ENCODE assay signal across 8 mouse cellular contexts in the genomic region with DNA sequence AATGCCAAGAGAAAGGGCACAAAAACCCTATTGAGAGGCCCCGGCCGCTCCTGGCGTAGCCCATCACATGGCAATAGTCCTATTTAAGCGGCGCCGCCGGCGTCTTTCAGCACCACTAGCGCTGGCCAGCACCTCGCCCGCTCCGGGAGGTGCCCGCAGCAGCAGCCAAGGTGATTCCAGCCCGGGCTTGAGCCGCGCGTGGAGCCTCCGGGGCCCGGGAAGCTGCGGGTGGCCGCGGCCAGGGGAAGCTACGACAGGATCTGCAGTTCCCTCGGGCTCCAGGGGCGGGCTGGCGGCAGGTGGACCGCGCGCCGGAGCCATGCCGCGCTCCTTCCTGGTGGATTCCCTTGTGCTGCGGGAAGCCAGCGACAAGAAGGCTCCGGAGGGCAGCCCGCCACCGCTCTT. TPM values are rescaled to one million over a fixed set of nuclear protein-coding genes. Genes with fewer than 3 reads are reported as not detected.
DNase-seq lines count a peak whose midpoint lies in the region; ATAC-seq lines count a peak whose summit lies in the region.

A gene (plus strand): TSS at position 126 of the 405 bp plus-strand sequence.

- intact Hi-C loops in left cerebral cortex, postnatal 10 days (cut with DNase I) = loop anchor here (2.0 kb wide), 1 partner anchor 114 kb away; no protein-coding TSS in a partner anchor

- peak within 1 kb of the TSS; percentile 50 for H3K4me2 ChIP-seq in forebrain, embryonic 15.5 days (replicated peaks)
- peak within 1 kb of the TSS; percentile 50 for H3K4me2 ChIP-seq in hindbrain, embryonic 14.5 days (replicated peaks)

- ATAC-seq in cerebellum, adult (ENCODE audit: insufficient number of reproducible peaks, low FRiP score, low TSS enrichment) = no peak
- peak; percentile 49; the same call in 1 of the 2 replicates for ATAC-seq in forebrain, embryonic 15.5 days (replicated peaks)
- peak; percentile 51 for ATAC-seq in hindbrain, embryonic 14.5 days (ENCODE audit: low FRiP score)

- peak within 1 kb of the TSS; percentile 36 for H3K9ac ChIP-seq in forebrain, embryonic 15.5 days (replicated peaks)
- H3K9ac ChIP-seq in hindbrain, embryonic 14.5 days = 0 out of 2 replicates have a peak within 1 kb of the TSS, but pooled peaks have one; percentile 25

- DNase-seq in cerebellum, adult 11 months = peak; percentile 31
- DNase-seq in c-Kit-positive CD71-positive TER-119-negative erythroid progenitor cells, embryonic 14.5 days (ENCODE audit: low read depth) = peak; percentile 28
- DNase-seq in hindbrain, embryonic 14.5 days (ENCODE audit: low spot score) = peak; percentile 68
- DNase-seq in left cerebral cortex, postnatal 10 days (ENCODE audit: extremely low spot score in 1 of 2, low spot score in 2 of 2) = peak; percentile 41 to 74
- DNase-seq in lung, postnatal 4 days = peak; percentile 76
- peak; percentile 28 for DNase-seq in right cerebral cortex, adult 18-20 months

- no peaks in the 10 kb centered on the region for H3K9me3 ChIP-seq in forebrain, embryonic 15.5 days
- peaks cover 1% of the 10 kb centered on the region; the same call in 1 of the 2 replicates for H3K9me3 ChIP-seq in hindbrain, embryonic 14.5 days (ENCODE audit: control insufficient read depth, low read length)

- under 1% methylated on average over 37 of the region's 37 CpGs for WGBS in forebrain, embryonic 15.5 days
- WGBS in hindbrain, embryonic 14.5 days = under 1% methylated on average over 36 of the region's 37 CpGs

- peaks cover 91% of the 10 kb centered on the region for H3K27me3 ChIP-seq in forebrain, embryonic 15.5 days
- peaks cover 92% of the 10 kb centered on the region for H3K27me3 ChIP-seq in hindbrain, embryonic 14.5 days (ENCODE audit: control insufficient read depth, insufficient read depth, low read length)

- H3K4me1 ChIP-seq in forebrain, embryonic 15.5 days = peaks cover 39% of the 10 kb centered on the region
- peaks cover 9% of the 10 kb centered on the region; the same call in 1 of the 2 replicates for H3K4me1 ChIP-seq in hindbrain, embryonic 14.5 days (replicated peaks; ENCODE audit: control insufficient read depth, insufficient read depth, low read length)

- no peaks in the 10 kb centered on the region for H3K36me3 ChIP-seq in forebrain, embryonic 15.5 days
- H3K36me3 ChIP-seq in hindbrain, embryonic 14.5 days (replicated peaks; ENCODE audit: control insufficient read depth, insufficient read depth) = no peaks in the 10 kb centered on the region

- H3K27ac ChIP-seq in forebrain, embryonic 15.5 days (replicated peaks) = no peak within 1 kb of the TSS
- no peak within 1 kb of the TSS for H3K27ac ChIP-seq in hindbrain, embryonic 14.5 days

- H3K4me3 ChIP-seq in forebrain, embryonic 15.5 days = peak within 1 kb of the TSS; percentile 36
- peak within 1 kb of the TSS; percentile 30 for H3K4me3 ChIP-seq in hindbrain, embryonic 14.5 days (replicated peaks; ENCODE audit: low read length)

RNA-seq across cellular contexts. Expression of the gene that starts here (rescaled TPM):
- polyA plus RNA-seq in forebrain, embryonic 15.5 days (2015; fragmentation: Nextera tagmentation; extraction: Ambion mirVana) = 2.1 and 3.3 TPM in 2 replicates
- 4.7 and 5.0 TPM in 2 replicates for polyA plus RNA-seq in hindbrain, embryonic 14.5 days (2014; fragmentation: Nextera tagmentation; extraction: Ambion mirVana)
- total RNA-seq in left cerebral cortex, postnatal 10 days (2021) = under 1 TPM; 0.59 to 0.88 TPM

Comparison
In these comparisons a context has a peak if more than half of its experiments do, and no peak if none do; other contexts are left out.
1. Peak in DNase-seq in left cerebral cortex, postnatal 10 days; RNA of the gene not detected or under 1 TPM.